In the genomic region with DNA sequence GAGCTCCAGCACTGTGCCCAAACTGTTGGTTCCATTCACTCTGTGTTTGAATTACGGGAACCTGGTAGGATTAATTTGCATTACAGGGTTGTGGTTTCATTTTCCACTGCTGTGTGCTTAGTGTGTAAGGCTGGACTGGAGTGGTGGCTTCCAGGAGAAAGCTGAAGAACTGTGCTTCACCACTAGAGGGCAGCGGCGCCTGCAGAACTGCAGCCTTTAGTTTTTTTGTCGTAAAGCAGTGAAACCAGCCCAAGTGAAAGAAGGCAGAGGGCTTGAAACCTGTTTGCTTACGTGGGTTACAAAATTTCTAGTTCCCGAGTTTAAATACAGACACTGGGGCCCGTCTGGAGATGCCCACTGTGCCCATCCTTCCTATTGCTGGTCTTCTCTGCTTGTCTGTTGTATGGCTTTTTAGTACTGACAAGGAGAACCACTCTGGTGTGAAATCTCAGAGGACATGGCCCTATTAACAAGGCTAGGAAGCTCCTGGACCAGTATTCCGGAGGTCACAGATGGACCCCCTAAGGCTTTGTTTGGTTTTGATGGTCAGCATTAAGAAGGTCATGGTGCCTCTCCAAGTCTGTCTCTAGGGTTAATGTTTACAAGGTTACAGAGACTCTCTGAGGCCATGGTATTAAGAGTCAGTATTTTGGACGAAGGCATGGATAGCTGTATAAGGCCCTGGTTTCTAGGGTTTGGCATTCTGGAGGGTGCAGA, we compare ENCODE assay signal across 9 mouse cellular contexts. TPM values are rescaled to one million over a fixed set of nuclear protein-coding genes. Genes with fewer than 3 reads are reported as not detected.
A peak's percentile ranks its signal among the peaks of the same experiment; 100 is the strongest.
DNase-seq lines count a peak whose midpoint lies in the region; ATAC-seq and TF ChIP-seq lines count a peak whose summit lies in the region.
"Had no signal": no experiment of that assay in that cellular context is flagged by ENCODE, and none has a peak within 500 bp of the region (broad histone marks: within the 10 kb centered on the region; RNA-seq: fewer than 3 reads in every experiment).

No protein-coding gene starts in this region.

- 42% methylated on average over 9 of the region's 9 CpGs for WGBS in hindbrain, embryonic 11.5 days
- WGBS in hindbrain, embryonic 13.5 days, result 35% methylated on average over 9 of the region's 9 CpGs
- 34% methylated on average over 9 of the region's 9 CpGs for WGBS in forebrain, embryonic 16.5 days
- WGBS in intestine, embryonic 15.5 days, result 31% methylated on average over 9 of the region's 9 CpGs
- WGBS in stomach, postnatal 0 days, result 25% methylated on average over 9 of the region's 9 CpGs

- peak; percentile 95 for TF ChIP-seq CTCF in stomach, postnatal 0 days (IDR thresholded peaks at IDR 0.05; ENCODE audit: low read depth)

- ATAC-seq in hindbrain, embryonic 11.5 days (ENCODE audit: low FRiP score), result no peak
- ATAC-seq in hindbrain, embryonic 13.5 days (ENCODE audit: low FRiP score), result no peak
- ATAC-seq in forebrain, embryonic 16.5 days, result 0 out of 2 replicates have a peak, but pooled peaks have one; percentile 23
- 0 out of 2 replicates have a peak, but pooled peaks have one; percentile 25 for ATAC-seq in intestine, embryonic 15.5 days
- ATAC-seq in stomach, postnatal 0 days (ENCODE audit: low FRiP score, low TSS enrichment), result peak; percentile 53

- DNase-seq in hindbrain, embryonic 11.5 days (ENCODE audit: low spot score), result peak; percentile 82
- peak; percentile 50 for DNase-seq in c-Kit-positive CD71-negative TER-119-negative erythroid progenitor cells, embryonic 14.5 days (ENCODE audit: low read depth)
- peak; percentile 54 to 63 for DNase-seq in left cerebral cortex, postnatal 36 days (ENCODE audit: low spot score in 2 of 2)
- DNase-seq in naive thymus-derived CD4-positive, alpha-beta T cell, adult 2 months (ENCODE audit: low read depth), result peak; percentile 85
- DNase-seq in stomach, postnatal 0 days (ENCODE audit: low spot score), result peak; percentile 85

- no peaks in the 10 kb centered on the region for H3K9me3 ChIP-seq in hindbrain, embryonic 11.5 days (ENCODE audit: control insufficient read depth, low read length)
- no peaks in the 10 kb centered on the region for H3K9me3 ChIP-seq in hindbrain, embryonic 13.5 days
- no peaks in the 10 kb centered on the region for H3K9me3 ChIP-seq in forebrain, embryonic 16.5 days (ENCODE audit: control insufficient read depth, low read length)
- no peaks in the 10 kb centered on the region for H3K9me3 ChIP-seq in intestine, embryonic 15.5 days
- H3K9me3 ChIP-seq in stomach, postnatal 0 days (ENCODE audit: control insufficient read depth, low read length), result no peaks in the 10 kb centered on the region
- H3K9me3 ChIP-seq: embryonic facial prominence, embryonic 13.5 days had no signal

- TF ChIP-seq EP300 in stomach, postnatal 0 days (optimal IDR thresholded peaks at IDR 0.05), result no peak

- intact Hi-C loops in left cerebral cortex, postnatal 36 days (cut with DNase I), result loop anchor here (1.0 to 5.0 kb wide), 2 partner anchors 126 to 332 kb away; no protein-coding TSS in a partner anchor

- no peak overlapping the region for H3K4me2 ChIP-seq in hindbrain, embryonic 11.5 days (replicated peaks; ENCODE audit: low read depth, low read length)
- H3K4me2 ChIP-seq in hindbrain, embryonic 13.5 days, result no peak overlapping the region
- H3K4me2 ChIP-seq in forebrain, embryonic 16.5 days (ENCODE audit: low read length), result no peak overlapping the region
- H3K4me2 ChIP-seq in intestine, embryonic 15.5 days (replicated peaks), result no peak overlapping the region
- no peak overlapping the region for H3K4me2 ChIP-seq in stomach, postnatal 0 days (replicated peaks; ENCODE audit: low read depth)
- H3K4me2 ChIP-seq: embryonic facial prominence, embryonic 13.5 days had no signal

- H3K4me3 ChIP-seq in hindbrain, embryonic 11.5 days (ENCODE audit: low read depth, low read length), result no peak overlapping the region
- no peak overlapping the region for H3K4me3 ChIP-seq in hindbrain, embryonic 13.5 days
- no peak overlapping the region for H3K4me3 ChIP-seq in forebrain, embryonic 16.5 days (replicated peaks; ENCODE audit: low read length)
- no peak overlapping the region for H3K4me3 ChIP-seq in intestine, embryonic 15.5 days (replicated peaks)
- no peak overlapping the region for H3K4me3 ChIP-seq in stomach, postnatal 0 days (ENCODE audit: low read depth, low read length)
- H3K4me3 ChIP-seq: embryonic facial prominence, embryonic 13.5 days had no signal

- no peaks in the 10 kb centered on the region for H3K36me3 ChIP-seq in hindbrain, embryonic 11.5 days (ENCODE audit: control insufficient read depth, insufficient read depth, low read length)
- H3K36me3 ChIP-seq in hindbrain, embryonic 13.5 days, result peaks cover 55% of the 10 kb centered on the region
- H3K36me3 ChIP-seq in forebrain, embryonic 16.5 days (ENCODE audit: control insufficient read depth, insufficient read depth), result peaks cover 2% of the 10 kb centered on the region; the same call in 1 of the 2 replicates
- H3K36me3 ChIP-seq in intestine, embryonic 15.5 days, result no peaks in the 10 kb centered on the region; the same call in 1 of the 2 replicates
- H3K36me3 ChIP-seq in stomach, postnatal 0 days (ENCODE audit: control insufficient read depth, insufficient read depth, low read length), result no peaks in the 10 kb centered on the region; the same call in 1 of the 2 replicates

- H3K27me3 ChIP-seq in hindbrain, embryonic 11.5 days (ENCODE audit: control insufficient read depth, insufficient read depth, low read length), result no peaks in the 10 kb centered on the region
- no peaks in the 10 kb centered on the region for H3K27me3 ChIP-seq in hindbrain, embryonic 13.5 days
- no peaks in the 10 kb centered on the region for H3K27me3 ChIP-seq in forebrain, embryonic 16.5 days (replicated peaks; ENCODE audit: control insufficient read depth, insufficient read depth, low read length)
- H3K27me3 ChIP-seq in intestine, embryonic 15.5 days (replicated peaks), result no peaks in the 10 kb centered on the region
- H3K27me3 ChIP-seq in stomach, postnatal 0 days (ENCODE audit: control insufficient read depth, insufficient read depth, low read length), result no peaks in the 10 kb centered on the region
- H3K27me3 ChIP-seq: embryonic facial prominence, embryonic 13.5 days had no signal

- H3K4me1 ChIP-seq in hindbrain, embryonic 11.5 days (replicated peaks; ENCODE audit: control insufficient read depth, insufficient read depth, low read length), result no peaks in the 10 kb centered on the region
- no peaks in the 10 kb centered on the region for H3K4me1 ChIP-seq in hindbrain, embryonic 13.5 days (replicated peaks)
- H3K4me1 ChIP-seq in forebrain, embryonic 16.5 days (replicated peaks; ENCODE audit: control insufficient read depth, insufficient read depth, low read length), result no peaks in the 10 kb centered on the region
- no peaks in the 10 kb centered on the region for H3K4me1 ChIP-seq in intestine, embryonic 15.5 days (replicated peaks)
- no peaks in the 10 kb centered on the region for H3K4me1 ChIP-seq in stomach, postnatal 0 days (replicated peaks; ENCODE audit: control insufficient read depth, insufficient read depth)
- H3K4me1 ChIP-seq: embryonic facial prominence, embryonic 13.5 days had no signal

- H3K27ac ChIP-seq in hindbrain, embryonic 11.5 days (ENCODE audit: low read depth, low read length), result no peak overlapping the region
- no peak overlapping the region for H3K27ac ChIP-seq in hindbrain, embryonic 13.5 days
- no peak overlapping the region for H3K27ac ChIP-seq in forebrain, embryonic 16.5 days (ENCODE audit: low read length)
- no peak overlapping the region for H3K27ac ChIP-seq in intestine, embryonic 15.5 days
- no peak overlapping the region for H3K27ac ChIP-seq in stomach, postnatal 0 days (replicated peaks)
- H3K27ac ChIP-seq: embryonic facial prominence, embryonic 13.5 days had no signal

- no peak overlapping the region for H3K9ac ChIP-seq in hindbrain, embryonic 11.5 days (ENCODE audit: low read depth, low read length)
- H3K9ac ChIP-seq in hindbrain, embryonic 13.5 days, result no peak overlapping the region
- H3K9ac ChIP-seq in forebrain, embryonic 16.5 days (replicated peaks; ENCODE audit: low read depth, low read length), result no peak overlapping the region
- H3K9ac ChIP-seq in intestine, embryonic 15.5 days, result no peak overlapping the region
- no peak overlapping the region for H3K9ac ChIP-seq in stomach, postnatal 0 days (ENCODE audit: low read length)
- H3K9ac ChIP-seq: embryonic facial prominence, embryonic 13.5 days had no signal

RNA-seq across cellular contexts. Expression of a gene that starts 24.1 kb away (rescaled TPM):
- polyA plus RNA-seq in hindbrain, embryonic 11.5 days (2014; fragmentation: Nextera tagmentation; extraction: Ambion mirVana), result 32.3 and 36.9 TPM in 2 replicates
- 58.8 and 59.0 TPM in 2 replicates for polyA plus RNA-seq in hindbrain, embryonic 13.5 days (2015; fragmentation: Nextera tagmentation; extraction: Ambion mirVana)
- 60.2 and 61.9 TPM in 2 replicates for polyA plus RNA-seq in forebrain, embryonic 16.5 days (2015; fragmentation: Nextera tagmentation; extraction: Ambion mirVana)
- 34.7 and 38.7 TPM in 2 replicates for polyA plus RNA-seq in intestine, embryonic 15.5 days (2015; fragmentation: Nextera tagmentation; extraction: Ambion mirVana)
- total RNA-seq in left cerebral cortex, postnatal 36 days (2021), result 10 to 100 TPM; 39.5 to 40.5 TPM
- polyA plus RNA-seq in stomach, postnatal 0 days (2015; fragmentation: Nextera tagmentation; extraction: Ambion mirVana), result 36.8 and 41.3 TPM in 2 replicates

RNA-seq across cellular contexts. Expression of a gene that starts 41.1 kb away (rescaled TPM):
- 2.1 and 2.6 TPM in 2 replicates for polyA plus RNA-seq in hindbrain, embryonic 11.5 days (2014; fragmentation: Nextera tagmentation; extraction: Ambion mirVana)
- 3.6 and 5.2 TPM in 2 replicates for polyA plus RNA-seq in hindbrain, embryonic 13.5 days (2015; fragmentation: Nextera tagmentation; extraction: Ambion mirVana)
- 4.1 and 5.1 TPM in 2 replicates for polyA plus RNA-seq in forebrain, embryonic 16.5 days (2015; fragmentation: Nextera tagmentation; extraction: Ambion mirVana)
- 1.3 and 1.6 TPM in 2 replicates for polyA plus RNA-seq in intestine, embryonic 15.5 days (2015; fragmentation: Nextera tagmentation; extraction: Ambion mirVana)
- total RNA-seq in left cerebral cortex, postnatal 36 days (2021), result 10 to 100 TPM; 54.4 to 54.6 TPM
- polyA plus RNA-seq in stomach, postnatal 0 days (2015; fragmentation: Nextera tagmentation; extraction: Ambion mirVana), result 0.44 and 0.52 TPM in 2 replicates

RNA-seq across cellular contexts. Expression of a gene that starts 43.3 kb away (rescaled TPM):
- 0.46 and 0.79 TPM in 2 replicates for polyA plus RNA-seq in hindbrain, embryonic 11.5 days (2014; fragmentation: Nextera tagmentation; extraction: Ambion mirVana)
- polyA plus RNA-seq in hindbrain, embryonic 13.5 days (2015; fragmentation: Nextera tagmentation; extraction: Ambion mirVana), result 0.44 and 0.71 TPM in 2 replicates
- 0.34 and 0.66 TPM in 2 replicates for polyA plus RNA-seq in forebrain, embryonic 16.5 days (2015; fragmentation: Nextera tagmentation; extraction: Ambion mirVana)
- 0.38 and 0.76 TPM in 2 replicates for polyA plus RNA-seq in intestine, embryonic 15.5 days (2015; fragmentation: Nextera tagmentation; extraction: Ambion mirVana)
- under 1 TPM in 1 of 2 experiments, not detected in 1; 0.10 TPM for total RNA-seq in left cerebral cortex, postnatal 36 days (2021)
- 19.2 and 22.7 TPM in 2 replicates for polyA plus RNA-seq in stomach, postnatal 0 days (2015; fragmentation: Nextera tagmentation; extraction: Ambion mirVana)

RNA-seq across cellular contexts. Expression of a gene that starts 54.7 kb away (rescaled TPM):
- 8.5 and 8.6 TPM in 2 replicates for polyA plus RNA-seq in hindbrain, embryonic 11.5 days (2014; fragmentation: Nextera tagmentation; extraction: Ambion mirVana)
- polyA plus RNA-seq in hindbrain, embryonic 13.5 days (2015; fragmentation: Nextera tagmentation; extraction: Ambion mirVana), result 10.4 and 11.3 TPM in 2 replicates
- 7.8 and 10.1 TPM in 2 replicates for polyA plus RNA-seq in forebrain, embryonic 16.5 days (2015; fragmentation: Nextera tagmentation; extraction: Ambion mirVana)
- polyA plus RNA-seq in intestine, embryonic 15.5 days (2015; fragmentation: Nextera tagmentation; extraction: Ambion mirVana), result 6.4 and 7.1 TPM in 2 replicates
- 10 to 100 TPM; 45.3 to 50.6 TPM for total RNA-seq in left cerebral cortex, postnatal 36 days (2021)
- 3.7 and 4.6 TPM in 2 replicates for polyA plus RNA-seq in stomach, postnatal 0 days (2015; fragmentation: Nextera tagmentation; extraction: Ambion mirVana)

Comparison
In these comparisons a context has a peak if more than half of its experiments do, and no peak if none do; other contexts are left out.
1. ATAC-seq: peak in forebrain, embryonic 16.5 days (single experiment), intestine, embryonic 15.5 days (single experiment) and stomach, postnatal 0 days (single experiment); none in hindbrain, embryonic 11.5 days (single experiment) and hindbrain, embryonic 13.5 days (single experiment).
2. RNA of a gene that starts 43.3 kb away (polyA plus RNA-seq): 19.2 to 22.7 TPM in stomach, postnatal 0 days; 0.46 to 0.79 TPM in hindbrain, embryonic 11.5 days, 0.44 to 0.71 TPM in hindbrain, embryonic 13.5 days, 0.34 to 0.66 TPM in forebrain, embryonic 16.5 days and 0.38 to 0.76 TPM in intestine, embryonic 15.5 days; every median in the first group is over 10 times any median in the second.
3. Peak in every context shown above with its lines, with median percentiles within 50 percentile points of each other: DNase-seq.